Mouse (Mus musculus) heart, embryonic 12.5 days (tissue): Measurements from ENCODE around the gene Tlr13. TPM values are rescaled to one million over a fixed set of nuclear protein-coding genes. Genes with fewer than 3 reads are reported as not detected.

Experiments
- ATAC-seq: fragments of 200-750 bp; cut with Nextera tagmentation; 2 replicates; pipeline ENCODE4 v1.8.0; 2017; ENCODE audit warnings: moderate TSS enrichment, moderate library complexity; ENCODE audit not compliant: insufficient number of reproducible peaks, low FRiP score
- H3K27ac ChIP-seq: fragments of 300-500 bp; sonication (generic); 2 replicates; pipeline ENCODE4 v1.5.1; 2016; ENCODE audit warnings: mild to moderate bottlenecking, moderate library complexity; ENCODE audit not compliant: poor library complexity, severe bottlenecking
- H3K27me3 ChIP-seq: fragments of 300-500 bp; sonication (generic); replicated peaks from 2 replicates; pipeline ENCODE4 v1.6.1; 2016; ENCODE audit warnings: mild to moderate bottlenecking, moderate library complexity
- H3K36me3 ChIP-seq: fragments of 300-500 bp; sonication (generic); 2 replicates; pipeline ENCODE4 v1.6.1; 2016; ENCODE audit warnings: mild to moderate bottlenecking, moderate library complexity
- H3K4me1 ChIP-seq: fragments of 300-500 bp; sonication (generic); replicated peaks from 2 replicates; pipeline ENCODE4 v1.6.1; 2016; ENCODE audit warnings: mild to moderate bottlenecking
- H3K4me2 ChIP-seq: fragments of 300-500 bp; sonication (generic); 2 replicates; pipeline ENCODE4 v1.6.1; 2016; ENCODE audit warnings: mild to moderate bottlenecking, moderate library complexity
- H3K4me3 ChIP-seq: fragments of 300-500 bp; sonication (generic); 2 replicates; pipeline ENCODE4 v1.5.1; 2016; ENCODE audit warnings: mild to moderate bottlenecking
- H3K9ac ChIP-seq: fragments of 300-500 bp; sonication (generic); 2 replicates; pipeline ENCODE4 v1.6.1; 2016; ENCODE audit warnings: mild to moderate bottlenecking, moderate library complexity
- H3K9me3 ChIP-seq: fragments of 300-500 bp; sonication (generic); replicated peaks from 2 replicates; pipeline ENCODE4 v1.6.1; 2016; ENCODE audit warnings: mild to moderate bottlenecking, moderate library complexity
- WGBS: fragments of 180-500 bp; shearing (Covaris S2); methylation state at CpG from one replicate; pipeline ENCODE4 v1.1.7; 2016; 5-methylcytosine and 5-hydroxymethylcytosine counted together
- polyA plus RNA-seq: library from polyadenylated mRNA; unstranded; fragments of >200 nt; fragmentation: Nextera tagmentation; extraction: Ambion mirVana; gene quantifications from 2 replicates; pipeline ENCODE4 v1.2.1, GENCODE M21; 2016

Tlr13 gene
- polyA plus RNA-seq, 1 experiment from 2014 or later = 0.49 TPM

DNA sequence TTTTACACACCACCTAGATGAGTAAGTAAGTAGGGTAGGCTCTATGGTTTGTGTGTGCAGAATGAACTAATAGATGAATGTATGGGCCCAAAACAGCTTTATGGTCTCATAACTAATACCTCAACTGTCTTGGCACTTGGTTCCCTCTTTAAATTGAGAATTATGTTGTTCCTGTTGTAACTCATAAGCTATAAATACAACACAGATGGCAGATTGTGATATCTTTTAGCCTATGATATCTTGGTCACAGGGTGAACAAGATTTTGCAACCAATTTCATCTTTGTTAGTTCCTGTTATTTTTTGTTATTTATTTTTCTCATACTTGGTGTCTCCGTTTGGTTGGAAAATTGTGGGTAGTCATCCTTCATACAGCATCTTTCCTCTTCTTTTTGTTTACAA, 5.2 kb downstream of the Tlr13 start:
- H3K4me1 ChIP-seq = no peaks in the 10 kb centered on the region
- WGBS = 86% methylated on average over 1 of the region's 1 CpGs
- H3K4me2 ChIP-seq = no peak overlapping the region
- H3K9ac ChIP-seq = no peak overlapping the region
- H3K36me3 ChIP-seq = no peaks in the 10 kb centered on the region
- H3K27me3 ChIP-seq = no peaks in the 10 kb centered on the region
- H3K4me3 ChIP-seq = no peak overlapping the region
- no peak for ATAC-seq
- no peak overlapping the region for H3K27ac ChIP-seq
- H3K9me3 ChIP-seq = no peaks in the 10 kb centered on the region

DNA sequence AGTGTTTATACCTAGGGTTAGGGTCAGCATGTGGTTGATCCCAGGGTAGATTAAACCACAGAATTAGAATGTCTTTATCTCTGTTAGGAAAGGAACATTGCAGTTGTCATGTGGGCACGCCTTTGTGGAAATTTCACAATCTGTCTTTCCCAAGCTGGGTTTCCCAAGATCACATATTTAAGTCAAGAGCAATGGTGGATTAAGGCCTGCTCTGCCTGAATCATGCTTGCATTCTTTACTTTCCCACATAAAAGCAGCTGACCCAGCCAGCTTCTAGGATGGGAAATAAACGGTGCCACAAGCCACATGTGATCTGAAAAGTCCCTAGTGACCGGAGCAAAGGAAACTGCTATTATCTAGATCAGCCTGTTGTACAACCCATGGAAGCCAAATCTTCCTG, 6.5 kb downstream of the Tlr13 start:
- no peak for ATAC-seq
- Histone ChIP-seq H3K4me3 (no peak overlapping the region), H3K4me1 (no peaks in the 10 kb centered on the region), H3K27me3 (no peaks in the 10 kb centered on the region), H3K9ac (no peak overlapping the region), H3K36me3 (no peaks in the 10 kb centered on the region), H3K4me2 (no peak overlapping the region), H3K9me3 (no peaks in the 10 kb centered on the region), H3K27ac (no peak overlapping the region)
- 78% methylated on average over 3 of the region's 3 CpGs for WGBS

DNA sequence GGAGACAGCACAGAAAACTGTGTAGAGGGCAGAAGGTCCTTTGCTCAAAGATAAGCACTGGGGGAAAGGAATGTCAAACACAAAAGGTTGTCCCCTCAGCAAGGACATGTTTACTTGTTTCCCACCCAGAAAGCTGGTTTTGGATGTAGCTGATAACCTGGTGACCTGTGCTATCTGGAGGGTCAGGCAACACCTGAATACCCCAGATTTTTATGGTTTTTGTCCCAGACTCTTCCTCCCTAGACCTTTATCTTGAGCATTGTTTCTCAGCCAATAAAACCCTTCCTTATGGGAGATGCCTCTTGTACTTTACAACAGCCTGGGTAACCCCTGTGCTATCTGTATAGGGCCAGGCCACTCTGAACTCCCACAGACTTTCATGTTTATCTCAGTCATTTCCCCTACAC, 11.2 kb downstream of the Tlr13 start:
- Histone ChIP-seq H3K4me2 (no peak overlapping the region), H3K4me1 (no peaks in the 10 kb centered on the region), H3K27me3 (no peaks in the 10 kb centered on the region), H3K9ac (no peak overlapping the region), H3K36me3 (no peaks in the 10 kb centered on the region), H3K4me3 (no peak overlapping the region), H3K27ac (no peak overlapping the region), H3K9me3 (no peaks in the 10 kb centered on the region)
- ATAC-seq = no peak

DNA sequence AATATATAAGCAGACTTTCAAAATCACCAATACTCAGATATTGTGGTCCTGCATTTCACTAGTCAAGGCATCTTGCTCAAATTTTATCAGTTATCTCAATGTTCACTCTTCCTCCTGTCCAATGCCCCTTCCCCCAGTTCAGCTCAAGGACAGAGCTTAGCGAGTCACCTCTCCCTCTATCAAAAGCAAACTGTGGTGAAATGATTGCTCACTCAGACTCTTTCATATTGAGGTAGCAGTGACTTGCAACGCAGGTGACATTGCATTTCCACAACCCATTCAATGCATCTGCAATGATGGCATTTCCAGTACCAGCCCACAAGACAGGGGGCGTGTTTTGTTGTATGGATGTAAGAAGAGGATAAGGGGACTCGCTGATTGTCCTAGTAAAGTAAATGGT, 12.9 kb downstream of the Tlr13 start:
- WGBS = 61% methylated on average over 4 of the region's 4 CpGs
- Histone ChIP-seq H3K4me1 (no peaks in the 10 kb centered on the region), H3K27me3 (no peaks in the 10 kb centered on the region), H3K9me3 (no peaks in the 10 kb centered on the region), H3K4me3 (no peak overlapping the region), H3K4me2 (no peak overlapping the region), H3K36me3 (no peaks in the 10 kb centered on the region), H3K9ac (no peak overlapping the region), H3K27ac (no peak overlapping the region)
- no peak for ATAC-seq

DNA sequence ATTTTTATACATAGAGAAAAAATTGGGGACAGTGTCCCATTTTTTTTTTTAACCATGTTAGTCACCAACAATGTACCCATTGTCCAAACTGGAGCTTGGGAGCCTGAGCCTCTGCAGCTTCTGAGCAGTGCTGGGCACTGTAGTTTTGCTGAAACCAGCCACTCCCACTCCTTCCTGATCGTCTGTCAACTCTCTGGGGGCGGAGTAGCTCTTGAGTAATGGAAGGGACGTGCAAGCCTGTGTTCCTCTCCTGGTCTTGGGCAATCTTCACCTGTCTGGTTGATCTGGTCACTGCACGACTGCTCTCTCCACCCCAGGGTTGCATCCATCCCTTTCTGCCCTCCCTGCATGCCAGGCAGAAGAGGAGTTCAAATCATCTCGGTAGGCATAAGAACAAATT, 21.0 kb downstream of the Tlr13 start:
- ATAC-seq = no peak
- no peaks in the 10 kb centered on the region for H3K4me1 ChIP-seq
- H3K4me3 ChIP-seq = no peak overlapping the region
- H3K36me3 ChIP-seq = no peaks in the 10 kb centered on the region
- no peaks in the 10 kb centered on the region for H3K9me3 ChIP-seq
- H3K27ac ChIP-seq = no peak overlapping the region
- 50% methylated on average over 5 of the region's 5 CpGs for WGBS
- no peak overlapping the region for H3K4me2 ChIP-seq
- no peaks in the 10 kb centered on the region for H3K27me3 ChIP-seq
- no peak overlapping the region for H3K9ac ChIP-seq

DNA sequence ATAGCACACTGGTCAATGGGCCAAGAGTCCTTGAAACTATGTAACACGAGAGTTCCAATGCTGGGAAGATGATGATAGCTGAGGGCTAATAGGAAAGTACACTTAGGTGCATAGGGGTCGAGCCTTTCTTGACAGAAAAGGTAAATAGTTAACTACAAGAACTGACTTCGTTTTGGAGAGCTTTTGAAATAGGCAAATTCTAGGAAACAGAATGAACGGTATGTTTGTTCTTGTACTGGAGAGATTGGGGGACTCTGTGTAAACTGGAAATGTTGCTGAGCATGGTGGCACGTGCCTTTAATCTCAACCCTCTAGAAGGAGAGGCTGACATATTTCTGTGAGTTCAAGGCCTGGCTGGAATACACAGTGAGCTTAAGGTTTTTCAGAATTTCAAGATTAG, 21.6 kb downstream of the Tlr13 start:
- Histone ChIP-seq H3K27me3 (no peaks in the 10 kb centered on the region), H3K4me2 (no peak overlapping the region), H3K4me1 (no peaks in the 10 kb centered on the region), H3K36me3 (no peaks in the 10 kb centered on the region), H3K9me3 (no peaks in the 10 kb centered on the region), H3K27ac (no peak overlapping the region), H3K9ac (no peak overlapping the region), H3K4me3 (no peak overlapping the region)
- no peak for ATAC-seq
- WGBS = 71% methylated on average over 5 of the region's 5 CpGs

DNA sequence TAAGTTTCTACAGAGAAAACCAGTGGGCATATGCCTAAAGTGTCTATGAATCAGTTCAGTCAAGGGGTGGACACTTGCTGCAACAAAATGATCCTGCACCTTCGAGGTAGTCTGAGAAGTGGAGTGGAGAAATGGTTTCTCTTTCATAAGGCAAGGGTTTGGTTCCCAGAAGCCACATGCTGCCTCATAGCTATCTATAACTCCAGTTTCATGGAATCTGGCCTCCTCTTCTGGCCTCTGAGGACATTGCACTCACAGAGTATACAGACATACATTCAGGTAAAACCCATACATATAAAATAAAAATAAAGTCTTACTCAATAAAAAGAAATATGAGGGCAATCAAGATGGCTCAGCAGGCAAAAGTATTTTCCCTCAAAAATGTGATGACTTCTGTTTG, 22.1 kb downstream of the Tlr13 start:
- no peak for ATAC-seq
- Histone ChIP-seq H3K9me3 (no peaks in the 10 kb centered on the region), H3K27me3 (no peaks in the 10 kb centered on the region), H3K9ac (no peak overlapping the region), H3K27ac (no peak overlapping the region), H3K4me2 (no peak overlapping the region), H3K4me3 (no peak overlapping the region), H3K36me3 (no peaks in the 10 kb centered on the region), H3K4me1 (no peaks in the 10 kb centered on the region)
- 63% methylated on average over 1 of the region's 1 CpGs for WGBS

DNA sequence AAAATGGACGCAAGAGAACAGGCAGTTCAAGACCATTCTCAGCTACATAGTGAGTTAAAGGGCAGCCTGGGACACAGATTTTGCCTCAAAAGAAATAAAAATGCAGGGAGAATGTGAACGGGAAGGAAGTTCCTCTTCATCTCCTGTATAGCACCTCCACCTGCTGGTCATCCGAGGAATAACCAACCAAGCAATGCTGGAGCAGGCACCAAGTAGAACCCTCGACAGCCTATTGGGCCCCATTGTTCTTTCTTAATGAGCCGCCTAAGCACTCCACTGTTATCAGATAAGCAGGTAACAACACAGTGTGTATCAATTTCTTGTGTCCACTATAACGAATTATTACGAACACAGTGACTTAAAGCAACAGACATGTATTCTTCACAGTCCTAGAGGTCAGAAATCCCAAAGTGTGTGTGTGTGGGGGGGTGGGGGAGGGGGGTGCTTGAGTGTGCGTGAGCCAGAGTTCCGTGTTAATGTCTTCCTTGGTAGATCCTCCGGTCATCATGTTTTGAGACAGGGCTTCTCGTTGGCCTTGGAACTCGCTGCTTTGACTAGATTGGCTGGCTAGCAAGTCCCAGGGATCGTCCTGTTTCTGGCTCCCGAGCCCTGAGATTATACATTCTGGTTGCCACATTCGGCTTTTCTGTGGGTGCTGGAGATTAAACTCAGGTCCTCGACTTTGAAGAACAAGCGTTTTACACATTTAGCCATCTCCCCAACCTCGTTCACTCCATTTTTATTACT, 28.3 kb downstream of the Tlr13 start:
- H3K27me3 ChIP-seq = no peaks in the 10 kb centered on the region
- WGBS = 26% methylated on average over 18 of the region's 18 CpGs
- H3K4me3 ChIP-seq = peak overlapping the region; percentile 40
- H3K36me3 ChIP-seq = no peaks in the 10 kb centered on the region
- 0 out of 2 replicates have a peak, but pooled peaks cover 3% of the 10 kb centered on the region for H3K9me3 ChIP-seq
- no peak overlapping the region for H3K27ac ChIP-seq
- H3K4me2 ChIP-seq = peak overlapping the region; percentile 62
- H3K9ac ChIP-seq = peak overlapping the region; percentile 61
- H3K4me1 ChIP-seq = no peaks in the 10 kb centered on the region
- peak; percentile 51; the same call in 1 of the 2 replicates for ATAC-seq

DNA sequence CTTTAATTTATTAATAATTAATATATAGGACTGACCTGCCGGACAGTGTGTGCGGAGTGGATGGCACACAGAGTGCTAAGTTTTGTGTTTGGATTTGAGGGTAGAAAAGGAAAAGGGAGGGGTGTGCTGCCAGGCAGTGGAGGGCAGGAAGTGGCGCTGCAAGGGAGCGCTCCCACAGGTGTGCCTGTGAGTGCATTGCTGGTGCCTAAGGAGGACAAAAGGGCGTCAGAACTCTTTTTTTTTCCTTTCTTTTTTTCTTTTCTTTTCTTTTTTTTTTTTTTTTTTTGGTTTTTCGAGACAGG, 28.8 kb downstream of the Tlr13 start:
- Histone ChIP-seq H3K9ac (no peak overlapping the region), H3K4me1 (no peaks in the 10 kb centered on the region), H3K36me3 (no peaks in the 10 kb centered on the region), H3K27me3 (no peaks in the 10 kb centered on the region), H3K4me3 (peak overlapping the region; percentile 40), H3K9me3 (0 out of 2 replicates have a peak, but pooled peaks cover 3% of the 10 kb centered on the region), H3K27ac (no peak overlapping the region), H3K4me2 (peak overlapping the region; percentile 62)
- 60% methylated on average over 5 of the region's 6 CpGs for WGBS
- no peak for ATAC-seq

DNA sequence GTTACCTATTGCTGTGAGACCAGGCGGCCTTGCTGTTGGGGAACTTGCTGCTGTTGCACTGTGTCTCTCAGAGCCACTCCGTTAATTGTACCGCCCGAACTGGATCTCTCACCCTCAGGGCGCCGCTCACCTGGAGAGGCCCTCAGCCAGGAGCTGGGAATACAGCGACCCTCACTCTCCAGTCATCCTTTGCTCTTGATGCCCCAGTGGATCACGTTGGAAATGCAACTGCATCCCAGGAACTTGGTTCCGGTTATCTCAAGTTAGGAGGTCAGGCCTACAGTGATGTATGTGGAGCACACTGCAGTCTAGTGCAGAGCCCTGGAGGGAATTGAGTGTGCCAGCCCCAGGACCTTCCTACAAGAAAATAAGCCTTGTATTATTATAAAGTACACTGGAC, 33.3 kb downstream of the Tlr13 start:
- 58% methylated on average over 9 of the region's 9 CpGs for WGBS
- ATAC-seq = no peak

DNA sequence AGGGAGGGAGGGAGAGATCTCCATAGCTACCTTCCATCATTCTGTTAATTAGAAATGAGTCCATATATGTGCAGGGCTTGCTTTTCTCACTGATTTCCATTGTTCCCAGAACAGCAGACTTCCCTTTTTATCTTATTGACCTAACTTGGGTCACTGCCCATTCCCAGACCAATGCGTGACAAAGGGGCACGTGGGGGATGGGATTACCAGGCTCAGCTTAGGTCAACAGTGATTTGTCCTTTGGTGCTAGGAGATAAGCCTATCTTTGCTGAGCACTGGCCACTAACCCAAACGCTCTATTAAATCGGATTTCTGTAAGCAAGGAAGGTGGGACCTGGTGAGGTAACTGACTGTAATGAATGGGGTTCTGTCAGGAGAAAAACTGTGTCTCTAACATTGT, 41.3 kb downstream of the Tlr13 start:
- no peak overlapping the region for H3K4me3 ChIP-seq
- H3K27ac ChIP-seq = no peak overlapping the region
- 0 out of 2 replicates have a peak, but pooled peaks cover 6% of the 10 kb centered on the region for H3K4me1 ChIP-seq
- H3K9me3 ChIP-seq = no peaks in the 10 kb centered on the region
- no peak overlapping the region for H3K9ac ChIP-seq
- no peak overlapping the region for H3K4me2 ChIP-seq
- no peaks in the 10 kb centered on the region for H3K27me3 ChIP-seq
- no peaks in the 10 kb centered on the region for H3K36me3 ChIP-seq
- no peak for ATAC-seq
- WGBS = 17% methylated on average over 4 of the region's 4 CpGs

More for the DNA sequence above, 33.3 kb downstream of the Tlr13 start:
- H3K27me3 ChIP-seq = no peaks in the 10 kb centered on the region
- H3K9ac ChIP-seq = no peak overlapping the region
- H3K4me3 ChIP-seq = no peak overlapping the region
- no peak overlapping the region for H3K27ac ChIP-seq
- H3K4me2 ChIP-seq = no peak overlapping the region
- 0 out of 2 replicates have a peak, but pooled peaks cover 3% of the 10 kb centered on the region for H3K9me3 ChIP-seq
- H3K36me3 ChIP-seq = no peaks in the 10 kb centered on the region
- no peaks in the 10 kb centered on the region for H3K4me1 ChIP-seq

DNA sequence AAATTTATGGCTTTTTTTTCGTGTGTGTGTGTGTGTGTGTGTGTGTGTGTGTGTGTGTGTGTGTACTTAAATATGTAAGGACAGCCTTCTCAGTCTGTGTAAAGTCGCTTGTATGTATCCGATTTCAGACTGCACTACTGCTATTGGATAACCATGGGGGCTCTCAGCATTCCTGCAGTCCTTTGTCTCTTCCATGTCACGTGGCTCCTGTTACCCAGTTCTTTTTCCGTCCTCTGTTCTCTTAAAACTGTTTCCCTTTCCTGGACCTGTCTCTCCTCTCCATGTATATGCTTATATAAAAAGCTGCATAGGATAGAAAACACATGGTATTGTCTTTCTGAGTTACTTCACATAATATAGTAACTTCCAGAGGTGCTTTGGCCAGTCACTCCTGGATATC, 42.7 kb downstream of the Tlr13 start:
- Histone ChIP-seq H3K4me1 (0 out of 2 replicates have a peak, but pooled peaks cover 12% of the 10 kb centered on the region), H3K4me2 (peak overlapping the region; percentile 29; the same call in 1 of the 2 replicates), H3K27me3 (no peaks in the 10 kb centered on the region), H3K36me3 (peaks cover 4% of the 10 kb centered on the region; the same call in 1 of the 2 replicates), H3K4me3 (no peak overlapping the region), H3K9ac (no peak overlapping the region), H3K27ac (peak overlapping the region; percentile 90), H3K9me3 (no peaks in the 10 kb centered on the region)
- 26% methylated on average over 4 of the region's 5 CpGs for WGBS
- no peak for ATAC-seq
